Mouse (Mus musculus): ENCODE data around the gene Tmem268.

DNA sequence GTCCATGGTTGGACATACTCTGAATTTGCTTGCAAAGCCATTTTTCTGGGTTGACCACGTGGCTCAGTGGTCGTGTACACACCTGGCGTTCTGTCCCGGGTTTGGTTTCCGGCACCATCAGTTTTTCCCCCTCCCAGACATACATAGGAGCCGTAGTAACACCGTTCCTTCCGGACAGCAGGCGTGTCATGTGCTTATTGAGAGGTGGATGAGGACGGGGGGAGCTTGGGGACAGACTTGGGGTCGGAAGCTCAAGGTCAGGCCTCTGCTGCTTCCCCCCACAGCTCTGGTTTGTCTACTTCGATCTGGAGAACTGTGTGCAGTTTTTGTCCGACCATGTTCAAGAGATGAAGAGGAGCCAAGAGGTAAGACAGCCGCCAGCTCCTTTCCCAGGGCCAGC is 21.1 kb downstream of the Tmem268 start:
- TF ChIP-seq TAL1 (IDR thresholded peaks at IDR 0.05; ENCODE audit: low read length) (no peak), GATA1 (IDR thresholded peaks at IDR 0.05; ENCODE audit: low read length) (no peak)

All from erythroblast, embryonic 14.5 days (primary cell).